In genomic region chr9:106686983-106687650, GRCm38 (mm10) we compare ENCODE assay signal across 8 mouse cellular contexts. TPM values are rescaled to one million over a fixed set of nuclear protein-coding genes. Genes with fewer than 3 reads are reported as not detected.
A peak's percentile ranks its signal among the peaks of the same experiment; 100 is the strongest.
DNase-seq lines count a peak whose midpoint lies in the region; ATAC-seq and TF ChIP-seq lines count a peak whose summit lies in the region.

No protein-coding gene starts in this region.

- H3K36me3 ChIP-seq in heart, embryonic 15.5 days: no peaks in the 10 kb centered on the region

- 35% methylated on average over 8 of the region's 8 CpGs for WGBS in heart, embryonic 15.5 days
- WGBS in lung, adult 2 months: 25% methylated on average over 8 of the region's 8 CpGs

- TF ChIP-seq POLR2A in bone marrow macrophage, adult 2 months (IDR thresholded peaks at IDR 0.05; ENCODE audit: borderline replicate concordance, low read depth, low read length): no peak
- TF ChIP-seq POLR2A in lung, adult 2 months (IDR thresholded peaks at IDR 0.05; ENCODE audit: borderline replicate concordance, extremely low read depth, low read depth, low read length): no peak

- TF ChIP-seq CTCF in bone marrow macrophage, adult 2 months (IDR thresholded peaks at IDR 0.05; ENCODE audit: low read depth, low read length): peak; percentile 95
- peak; percentile 89 for TF ChIP-seq CTCF in lung, adult 2 months (IDR thresholded peaks at IDR 0.05; ENCODE audit: insufficient read depth, low read length)

- H3K4me1 ChIP-seq in bone marrow macrophage, adult 2 months (ENCODE audit: control insufficient read depth, insufficient read depth, low read length): peaks cover 11% of the 10 kb centered on the region
- H3K4me1 ChIP-seq in heart, embryonic 15.5 days (replicated peaks): peaks cover 19% of the 10 kb centered on the region
- H3K4me1 ChIP-seq in lung, adult 2 months (ENCODE audit: control insufficient read depth, insufficient read depth, low read length): peaks cover 7% of the 10 kb centered on the region

- ATAC-seq in erythroblast, adult 5-6 weeks (replicated peaks; ENCODE audit: low FRiP score, poor library complexity, severe bottlenecking): peak; percentile 68
- 0 out of 2 replicates have a peak, but pooled peaks have one; percentile 23 for ATAC-seq in heart, embryonic 15.5 days (replicated peaks; ENCODE audit: insufficient number of reproducible peaks, insufficient read depth, low FRiP score, low read depth)
- ATAC-seq in neutrophil, adult 5-6 weeks (ENCODE audit: extremely low read depth, insufficient number of reproducible peaks, low FRiP score, poor library complexity, severe bottlenecking): 0 out of 2 replicates have a peak, but pooled peaks have one; percentile 39

- H3K27me3 ChIP-seq in heart, embryonic 15.5 days: no peaks in the 10 kb centered on the region

- H3K9me3 ChIP-seq in heart, embryonic 15.5 days (replicated peaks): no peaks in the 10 kb centered on the region

- H3K4me3 ChIP-seq in bone marrow macrophage, adult 2 months (ENCODE audit: insufficient read depth, low read length): no peak overlapping the region
- H3K4me3 ChIP-seq in heart, embryonic 15.5 days: no peak overlapping the region
- H3K4me3 ChIP-seq in lung, adult 2 months (replicated peaks; ENCODE audit: extremely low read depth, low read depth, low read length): no peak overlapping the region

- H3K9ac ChIP-seq in heart, embryonic 15.5 days: no peak overlapping the region

- DNase-seq in CD8-positive naive resting alpha-beta T cell, adult 2 months (ENCODE audit: low read depth in 2 of 2, low spot score in 2 of 2): peak; percentile 46 to 69
- DNase-seq in kidney, postnatal 14 days: peak; percentile 84
- DNase-seq in lung, adult 2 months: peak; percentile 65
- peak; percentile 35 to 55 for DNase-seq in thymus, adult 18-20 months

- 0 out of 2 replicates have a peak overlapping the region, but pooled peaks have one; percentile 37 for H3K4me2 ChIP-seq in heart, embryonic 15.5 days

- no peak overlapping the region for H3K27ac ChIP-seq in bone marrow macrophage, adult 2 months (ENCODE audit: insufficient read depth, low read depth, low read length)
- H3K27ac ChIP-seq in heart, embryonic 15.5 days: no peak overlapping the region

RNA-seq across cellular contexts. Expression of gene Tex264, which starts 1.4 kb away (rescaled TPM):
- 75.3 and 106 TPM in 2 replicates for polyA plus RNA-seq in bone marrow macrophage, adult 2 months (2012; ENCODE audit: insufficient read depth, insufficient read length, missing spikeins)
- 1.9 and 9.0 TPM in 2 replicates for total RNA-seq in erythroblast, adult 5-6 weeks (2015; ENCODE audit: low replicate concordance)
- 8.8 and 10.9 TPM in 2 replicates for total RNA-seq in erythroblast, adult 5-6 weeks (2017; ENCODE audit: low replicate concordance)
- polyA plus RNA-seq in heart, embryonic 15.5 days (2015; fragmentation: Nextera tagmentation; extraction: Ambion mirVana): 40.1 and 48.8 TPM in 2 replicates
- polyA plus RNA-seq in lung, adult 2 months (2012; rRNA removed): 103 and 108 TPM in 2 replicates
- 15.2 and 24.6 TPM in 2 replicates for total RNA-seq in neutrophil, adult 5-6 weeks (2017)

RNA-seq across cellular contexts. Expression of gene Grm2, which starts 31.2 kb away (rescaled TPM):
- polyA plus RNA-seq in bone marrow macrophage, adult 2 months (2012; ENCODE audit: insufficient read depth, insufficient read length, missing spikeins): not detected in 2 replicates
- not detected in 2 replicates for total RNA-seq in erythroblast, adult 5-6 weeks (2015; ENCODE audit: low replicate concordance)
- total RNA-seq in erythroblast, adult 5-6 weeks (2017; ENCODE audit: low replicate concordance): not detected in 2 replicates
- not detected in 2 replicates for polyA plus RNA-seq in heart, embryonic 15.5 days (2015; fragmentation: Nextera tagmentation; extraction: Ambion mirVana)
- polyA plus RNA-seq in lung, adult 2 months (2012; rRNA removed): not detected in 2 replicates
- total RNA-seq in neutrophil, adult 5-6 weeks (2017): not detected in 2 replicates
